In the genomic region with DNA sequence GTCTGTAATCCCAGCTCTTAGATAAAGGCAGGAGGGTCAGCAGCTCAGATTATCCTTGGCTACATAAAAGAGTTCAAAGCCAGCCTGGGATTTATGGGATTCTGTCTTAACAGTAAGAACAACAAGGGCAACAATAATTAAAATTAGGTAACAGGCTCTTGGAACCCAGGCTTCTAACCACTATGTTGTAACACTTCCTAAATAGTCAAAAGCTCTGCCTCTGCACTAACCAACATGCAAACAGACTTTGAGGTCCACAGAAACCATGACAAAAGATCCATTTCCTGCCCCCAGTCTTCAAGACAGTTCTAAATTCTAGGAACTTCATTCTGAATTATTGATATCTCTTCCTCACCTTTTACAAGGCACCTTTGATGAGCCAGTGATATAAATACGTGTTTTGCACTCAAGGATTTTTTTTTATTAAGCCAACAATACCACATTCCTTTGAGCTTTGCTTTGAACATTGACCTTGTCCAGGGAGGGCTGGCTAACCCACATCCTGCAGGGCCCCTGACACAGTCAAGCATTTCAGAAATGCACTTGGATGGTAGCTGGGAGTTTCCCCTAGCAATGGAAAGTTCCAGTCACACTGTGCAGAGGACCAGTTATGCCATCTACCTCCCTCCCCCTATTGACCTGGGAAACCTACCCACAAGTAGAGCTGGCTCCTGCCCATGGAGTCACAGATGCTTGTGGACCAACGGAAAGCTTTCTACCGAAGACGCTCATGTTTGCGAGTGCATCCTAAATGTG, we compare ENCODE assay signal across 10 mouse cellular contexts. TPM values are rescaled to one million over a fixed set of nuclear protein-coding genes. Genes with fewer than 3 reads are reported as not detected.
DNase-seq lines count a peak whose midpoint lies in the region; ATAC-seq lines count a peak whose summit lies in the region.
"Had no signal": no experiment of that assay in that cellular context is flagged by ENCODE, and none has a peak within 500 bp of the region (broad histone marks: within the 10 kb centered on the region; RNA-seq: fewer than 3 reads in every experiment).

No protein-coding gene starts in this region.

- peak; percentile 71 for DNase-seq in adrenal gland, adult 2 months
- no peak for DNase-seq in adrenal gland, postnatal 25 days
- DNase-seq in 3134 (ENCODE audit: extremely low read depth, insufficient read length, low spot score), result peak; percentile 30
- DNase-seq in kidney, postnatal 14 days, result peak; percentile 88
- DNase-seq in thymus, postnatal 14 days, result no peak
- no peak for DNase-seq in urinary bladder, postnatal 36 days (ENCODE audit: low spot score in 2 of 2)
- DNase-seq in cerebellum, adult 9-11 months, result no peak
- DNase-seq: B cell, adult 2 months; cerebellum, adult 8-10 months had no signal

- ATAC-seq in hematopoietic stem cell, adult 5-6 weeks (replicated peaks in 1 of 2; ENCODE audit: insufficient read depth in 1 of 2, low FRiP score in 2 of 2, low TSS enrichment in 1 of 2, low read depth in 1 of 2, poor library complexity in 2 of 2, severe bottlenecking in 2 of 2), result peak; percentile 69 to 72

RNA-seq across cellular contexts. Expression of gene Igfbp7, which starts 23.9 kb away (rescaled TPM):
- total RNA-seq in adrenal gland, adult 2 months (2021), result 100 to 1,000 TPM; 651 to 852 TPM
- polyA plus RNA-seq in adrenal gland, adult 2 months (2012; rRNA removed), result 5,575 and 9,689 TPM in 2 replicates
- total RNA-seq in adrenal gland, postnatal 25 days (2021), result 782 and 885 TPM in 2 replicates
- 0.56 and 1.7 TPM in 2 replicates for total RNA-seq in hematopoietic stem cell, adult 5-6 weeks (2017)

Comparison
In these comparisons a context has a peak if more than half of its experiments do, and no peak if none do; other contexts are left out.
1. DNase-seq: peak in adrenal gland, adult 2 months (single experiment), 3134 (single experiment) and kidney, postnatal 14 days (single experiment); none in adrenal gland, postnatal 25 days (single experiment), thymus, postnatal 14 days (single experiment), urinary bladder, postnatal 36 days (0 of 2) and cerebellum, adult 9-11 months (single experiment).
2. RNA of gene Igfbp7, which starts 23.9 kb away (total RNA-seq): 782 to 885 TPM in adrenal gland, postnatal 25 days and 651 to 852 TPM in adrenal gland, adult 2 months; 0.56 to 1.7 TPM in hematopoietic stem cell, adult 5-6 weeks; every median in the first group is over 100 times any median in the second.